Comparison of ENCODE assay signal across 12 mouse cellular contexts in the genomic region with DNA sequence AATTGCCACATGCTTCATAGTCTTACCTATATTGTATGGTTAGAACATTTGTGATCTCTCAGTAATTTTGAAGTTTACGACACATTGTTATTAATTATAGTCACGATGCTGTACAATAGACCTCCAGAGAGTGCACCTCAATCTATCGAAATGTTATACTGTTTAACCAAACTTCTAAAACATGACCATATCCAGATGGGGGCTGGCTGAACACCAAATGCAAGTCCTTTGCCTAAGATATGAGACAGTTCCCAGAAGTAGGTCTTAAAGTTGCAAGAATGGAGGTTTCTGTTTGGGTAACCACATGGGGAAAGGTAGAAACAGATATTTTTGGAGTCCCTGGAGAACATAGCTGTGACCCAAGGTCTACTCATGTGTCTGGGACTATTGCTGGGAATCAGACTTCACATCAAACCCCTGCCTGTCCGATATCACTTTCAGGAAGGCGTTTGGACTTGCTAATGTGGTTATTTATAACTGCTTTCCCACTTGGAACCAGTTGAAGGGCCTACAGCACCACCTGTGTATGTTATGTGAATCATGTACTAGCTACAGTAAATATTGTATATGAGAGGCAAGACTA.
"Had no signal": no experiment of that assay in that cellular context is flagged by ENCODE, and none has a peak within 500 bp of the region (broad histone marks: within the 10 kb centered on the region; RNA-seq: fewer than 3 reads in every experiment).

No protein-coding gene starts in this region.

- H3K4me3 ChIP-seq: left cerebral cortex, adult 2 months; limb, embryonic 10.5 days; liver, embryonic 15.5 days; midbrain, embryonic 13.5 days had no signal

- H3K27ac ChIP-seq: left cerebral cortex, adult 2 months; limb, embryonic 10.5 days; liver, embryonic 15.5 days; midbrain, embryonic 13.5 days had no signal

- H3K27me3 ChIP-seq: liver, embryonic 15.5 days; midbrain, embryonic 13.5 days had no signal

- H3K4me2 ChIP-seq: liver, embryonic 11.5 days; liver, embryonic 15.5 days; midbrain, embryonic 13.5 days had no signal

- H3K4me1 ChIP-seq: limb, embryonic 10.5 days; liver, embryonic 15.5 days had no signal

- H3K36me3 ChIP-seq: limb, embryonic 10.5 days; liver, embryonic 15.5 days; midbrain, embryonic 13.5 days had no signal

- H3K9me3 ChIP-seq: limb, embryonic 10.5 days; liver, embryonic 15.5 days; midbrain, embryonic 13.5 days had no signal

- H3K9ac ChIP-seq: liver, embryonic 15.5 days; midbrain, embryonic 13.5 days had no signal

- ATAC-seq: lung, postnatal 0 days; midbrain, embryonic 13.5 days had no signal

- DNase-seq: kidney, postnatal 14 days; lung, adult 2 months; lung, postnatal 36 days; right cerebral cortex, postnatal 14 days; thymus, adult 18-20 months; thymus, postnatal 14 days had no signal
